Mouse (Mus musculus) stomach, postnatal 0 days (tissue): ENCODE results near the gene Nppb.

ENCODE experiments used
- CTCF ChIP-seq: IDR thresholded peaks from 2 replicates; pipeline ENCODE4 v1.5.1; 2016; ENCODE audit warnings: antibody characterized with exemption, low read depth, mild to moderate bottlenecking, moderate library complexity
- EP300 ChIP-seq: optimal IDR thresholded peaks from 2 replicates; pipeline ENCODE3; 2016; ENCODE audit warnings: antibody characterized with exemption

GRCm38 (mm10) chr4:147937486-147937885 lies 48.1 kb upstream of the Nppb start:
- no peak for TF ChIP-seq CTCF
- no peak for TF ChIP-seq EP300
